Mouse (Mus musculus) adipocyte (in vitro differentiated cells): Measurements from ENCODE around the gene Xndc1.
A peak's percentile ranks its signal among the peaks of the same experiment; 100 is the strongest.
"Not testable (repeated sequence)": the region's sequence is repeated elsewhere in the genome, so short reads cannot be mapped to it uniquely, and the experiment has no call there.

Experiments used
- DNase-seq: peaks from one replicate; pipeline ENCODE4 v3.0.0-alpha.2; 2016; ENCODE audit warnings: low spot score

Xndc1 gene

GRCm38 (mm10) chr7:102065046-102065891 lies at the start of gene Xndc1, which contains the start of the genes Rnf121 and Xntrpc:
Gene Xndc1 (plus strand): TSS chr7:102065511.
Gene Rnf121 (minus strand): TSS chr7:102065469.
Gene Xntrpc (plus strand): TSS chr7:102065713.
- peak; percentile 85 for DNase-seq

DNA sequence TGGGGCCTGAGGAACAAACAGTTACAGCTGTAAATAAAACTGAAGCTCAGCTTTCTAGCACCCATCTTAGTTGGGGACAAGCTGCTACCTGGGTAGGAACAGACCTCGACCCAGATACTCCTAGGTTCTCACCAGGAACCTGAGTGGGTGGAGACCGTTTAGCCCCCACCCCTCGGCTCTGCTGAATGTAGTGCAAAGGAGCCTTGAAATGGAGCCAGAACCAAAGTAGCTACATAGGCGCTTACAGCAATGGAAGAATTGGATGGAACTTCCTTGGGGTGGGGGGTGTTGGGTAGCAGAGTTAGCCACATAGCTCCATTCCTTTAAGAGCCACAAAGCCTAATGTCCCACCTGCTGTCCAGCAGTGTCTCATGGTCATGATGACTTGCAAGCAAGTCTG lies 48.4 kb upstream of the Xndc1 start:
- no peak for DNase-seq

GRCm38 (mm10) chr7:102017452-102017851 lies 47.9 kb upstream of the Xndc1 start:
- DNase-seq, result peak; percentile 39

- DNase-seq, result no peak
These were observed 47.3 kb upstream of the Xndc1 start for GRCm38 (mm10) chr7:102018034-102018433.

DNA sequence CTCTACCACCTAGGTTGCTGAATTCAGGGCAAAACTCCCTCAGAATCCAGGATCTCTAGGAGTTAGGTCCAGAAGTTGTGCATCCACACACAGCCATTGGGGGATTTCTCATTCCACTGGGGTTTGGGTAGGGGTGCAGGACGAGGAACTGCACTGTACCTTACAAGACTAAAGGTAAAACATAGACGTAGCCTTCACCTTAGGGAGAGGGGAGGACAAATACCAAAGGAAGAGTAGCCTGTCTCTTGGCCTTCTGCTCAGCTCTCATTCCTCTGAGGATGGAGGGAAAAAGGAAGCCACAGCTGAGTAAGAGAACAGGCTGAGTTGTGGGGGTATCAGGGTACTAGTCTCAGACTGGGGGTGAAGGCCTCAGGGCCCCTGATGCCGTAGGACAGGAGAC lies 46.7 kb upstream of the Xndc1 start, which contains the start of gene Il18bp:
Gene Il18bp, minus strand, starts transcription at position 101 of the 400 bp plus-strand sequence.
- no peak for DNase-seq

- no peak for DNase-seq
These were observed 45.9 kb upstream of the Xndc1 start for GRCm38 (mm10) chr7:102019362-102019761.

DNA sequence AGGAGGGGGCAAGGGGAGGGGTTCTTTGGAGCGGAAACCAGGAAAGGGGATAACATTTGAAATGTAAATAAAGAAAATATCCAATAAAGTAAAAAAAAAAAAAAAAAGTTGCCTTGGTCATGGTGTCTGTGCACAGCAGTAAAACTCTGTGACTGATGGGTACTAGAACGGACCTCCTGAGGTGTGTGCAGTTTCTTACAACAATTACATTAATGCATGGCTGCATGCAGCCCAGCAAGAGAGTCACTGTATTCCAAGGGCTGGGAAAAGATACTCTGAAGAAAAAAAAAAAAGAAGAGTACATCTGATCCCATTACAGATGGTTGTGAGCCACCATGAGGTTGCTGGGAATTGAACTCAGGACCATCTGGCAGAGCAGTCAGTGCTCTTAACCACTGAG lies 44.4 kb upstream of the Xndc1 start:
- not testable (repeated sequence) for DNase-seq

DNA sequence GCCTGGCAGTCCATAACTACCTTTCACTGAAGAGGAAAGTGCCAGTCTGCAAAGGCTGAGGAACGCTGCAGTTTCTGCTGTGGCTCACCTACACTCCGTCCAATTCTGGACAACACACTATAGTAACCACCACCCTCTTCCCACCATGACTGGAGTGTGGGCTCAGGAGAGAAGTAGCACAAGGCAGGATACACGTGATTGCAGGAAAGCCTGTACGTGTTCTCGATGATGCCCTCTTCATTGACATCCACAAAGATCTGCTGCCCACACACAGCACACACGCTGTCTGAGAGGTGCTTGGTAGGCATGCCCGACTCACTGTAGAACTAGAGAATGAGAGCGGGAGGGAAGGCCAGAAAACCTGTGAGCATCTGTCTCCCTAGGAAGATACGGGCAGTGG lies 41.5 kb upstream of the Xndc1 start:
- DNase-seq, result no peak

- DNase-seq, result no peak
These were observed 39.9 kb upstream of the Xndc1 start for GRCm38 (mm10) chr7:102025187-102026119.

DNA sequence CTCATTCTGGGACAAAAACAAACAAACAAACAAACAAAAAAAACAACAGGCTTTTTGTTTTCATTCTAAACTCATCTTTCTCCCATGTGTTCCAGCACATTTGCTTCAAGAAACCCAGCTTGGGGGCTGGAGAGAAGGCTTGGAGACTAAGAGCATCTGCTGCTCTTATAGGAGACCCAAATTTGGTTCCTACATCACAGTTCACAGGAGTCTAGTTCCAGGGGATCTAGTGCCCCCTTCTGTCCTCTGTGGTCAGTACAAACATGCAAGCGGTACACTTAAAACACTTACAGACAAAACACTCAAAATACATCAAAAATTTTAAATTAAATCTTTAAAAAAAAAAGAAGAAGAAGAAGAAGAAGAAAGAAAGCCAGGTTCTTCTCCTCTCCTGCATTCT lies 30.4 kb upstream of the Xndc1 start:
- no peak for DNase-seq

GRCm38 (mm10) chr7:102035534-102035933 lies 29.8 kb upstream of the Xndc1 start:
- no peak for DNase-seq

DNA sequence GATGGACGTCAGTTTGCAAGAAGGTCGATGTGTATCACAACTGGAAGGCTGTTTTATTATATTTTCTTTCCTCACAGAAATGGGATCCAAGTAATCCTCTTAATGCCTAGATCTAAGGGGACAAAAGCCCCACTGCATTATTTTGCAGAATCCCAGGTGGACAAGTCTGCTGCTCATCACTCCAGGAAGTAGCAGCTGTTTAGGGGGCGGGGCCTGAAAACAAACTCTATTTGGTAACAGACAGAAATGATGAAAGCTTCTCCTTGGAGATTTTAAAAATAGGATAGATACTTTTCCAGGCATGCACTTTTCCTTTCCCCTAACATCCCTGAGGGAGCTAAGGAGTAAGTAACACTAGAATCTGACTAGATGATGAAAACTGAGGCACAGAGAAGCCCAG lies 28.0 kb upstream of the Xndc1 start:
- no peak for DNase-seq

DNA sequence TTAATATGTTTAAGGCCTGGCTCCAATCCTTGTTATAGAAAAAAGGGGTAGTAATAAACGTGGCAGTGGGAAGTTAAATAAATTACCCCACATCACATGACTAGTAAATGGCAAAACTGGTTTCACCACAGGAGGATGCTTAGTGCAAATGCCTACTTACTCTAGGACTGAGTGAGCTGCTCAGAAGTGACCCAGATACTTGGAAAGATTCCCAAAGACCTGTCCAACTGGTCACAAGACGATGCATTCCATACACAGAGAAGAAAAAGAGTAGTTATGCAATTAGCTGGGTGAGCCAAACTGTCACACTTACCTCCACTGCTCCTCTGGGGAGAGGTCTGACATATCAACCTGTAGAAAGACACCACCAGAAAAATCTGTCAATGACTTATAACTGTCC lies 23.0 kb upstream of the Xndc1 start:
- no peak for DNase-seq

DNA sequence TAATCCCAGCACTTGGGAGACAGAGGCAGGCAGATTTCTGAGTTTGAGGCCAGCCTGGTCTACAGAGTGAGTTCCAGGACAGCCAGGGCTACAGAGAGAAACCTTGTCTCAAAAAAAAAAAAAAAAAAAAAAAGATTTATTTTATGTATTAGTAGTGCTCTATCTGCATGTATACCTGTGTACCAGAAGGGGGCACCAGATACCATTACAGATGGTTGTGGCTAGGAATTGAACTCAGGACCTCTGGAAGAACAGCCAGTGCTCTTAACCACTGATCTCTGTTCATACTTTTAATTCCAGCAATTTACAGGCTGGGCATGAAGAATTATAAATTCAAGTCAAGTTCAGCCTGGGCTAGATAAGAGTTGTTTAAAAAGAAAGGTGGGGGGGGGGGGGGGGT lies 16.8 kb upstream of the Xndc1 start:
- not testable (repeated sequence) for DNase-seq

GRCm38 (mm10) chr7:102061353-102061752 lies 4.0 kb upstream of the Xndc1 start:
- no peak for DNase-seq

DNA sequence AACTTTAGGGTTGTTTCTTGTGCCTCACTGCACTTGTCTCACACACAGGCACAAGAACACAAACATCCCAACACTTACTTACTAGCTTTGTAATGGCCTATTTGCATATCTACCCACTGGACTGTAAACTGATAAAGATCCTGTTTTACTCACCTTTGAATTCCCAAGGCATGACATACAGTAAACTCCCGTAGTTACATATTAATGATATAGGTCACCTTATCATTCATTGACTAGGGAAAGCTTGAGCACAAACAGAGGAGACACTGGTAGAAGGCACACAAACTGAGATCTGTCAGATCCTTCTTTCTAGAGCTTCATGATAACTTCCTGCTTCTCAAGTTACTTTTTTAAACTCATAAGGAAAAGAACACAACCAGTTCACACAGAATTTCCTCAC lies 3.1 kb upstream of the Xndc1 start:
- DNase-seq, result no peak

DNA sequence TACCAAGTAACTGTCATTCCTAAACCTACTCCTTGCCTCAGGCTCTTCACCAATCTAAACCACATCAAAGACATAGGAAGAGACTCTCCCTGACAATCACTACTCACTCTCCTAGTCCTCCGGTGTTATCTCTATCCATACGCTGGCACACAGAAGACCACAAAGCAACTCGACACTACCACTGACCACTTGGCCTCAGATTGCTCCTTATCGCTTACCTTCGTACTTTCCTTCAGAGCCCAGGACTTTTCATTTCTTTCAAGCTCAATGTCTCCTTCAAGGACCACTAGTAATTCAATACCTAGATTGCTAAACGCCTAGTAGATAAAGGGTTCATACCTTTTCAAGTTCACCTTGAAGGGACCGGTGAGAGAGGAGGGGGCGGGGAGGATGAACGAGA lies 1.4 kb upstream of the Xndc1 start:
- DNase-seq, result no peak

- no peak for DNase-seq
These were observed 661 bp upstream of the Xndc1 start for GRCm38 (mm10) chr7:102064655-102065045.

DNA sequence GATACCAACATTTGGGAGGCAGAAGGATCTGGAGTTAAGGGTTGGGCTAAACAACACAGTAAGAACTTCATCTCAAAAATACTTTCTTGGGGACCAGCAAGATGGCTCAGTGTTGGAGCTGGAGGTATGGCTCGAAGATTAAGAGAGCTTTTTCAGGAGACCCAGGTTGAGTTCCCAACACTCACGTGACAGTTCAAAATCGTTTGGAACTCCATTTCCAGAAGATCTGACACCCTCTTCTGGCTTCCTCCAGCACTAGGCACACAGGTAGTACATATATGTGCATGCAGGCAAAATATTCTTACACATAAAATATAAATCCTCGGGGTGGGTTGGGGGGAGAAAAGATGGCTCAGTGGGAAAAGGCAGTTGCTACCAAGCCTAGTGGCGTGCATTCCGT lies 1.1 kb downstream of the Xndc1 start:
- no peak for DNase-seq

- DNase-seq, result peak; percentile 23
These were observed 11.5 kb downstream of the Xndc1 start for GRCm38 (mm10) chr7:102076714-102077296.

GRCm38 (mm10) chr7:102078517-102078916 lies 13.2 kb downstream of the Xndc1 start:
- peak; percentile 62 for DNase-seq

GRCm38 (mm10) chr7:102080311-102080710 lies 15.0 kb downstream of the Xndc1 start:
- no peak for DNase-seq
